Mouse (Mus musculus) liver, embryonic 14.5 days (tissue): ENCODE data around the gene Rab3il1.

ENCODE experiments used
- CTCF ChIP-seq: IDR thresholded peaks from 2 replicates; pipeline ENCODE4 v1.5.1; 2016; ENCODE audit warnings: antibody characterized with exemption, low read depth, control low read depth
- EP300 ChIP-seq: IDR thresholded peaks from 2 replicates; pipeline ENCODE4 v1.6.1; 2016; ENCODE audit warnings: antibody characterized with exemption, low read depth

DNA sequence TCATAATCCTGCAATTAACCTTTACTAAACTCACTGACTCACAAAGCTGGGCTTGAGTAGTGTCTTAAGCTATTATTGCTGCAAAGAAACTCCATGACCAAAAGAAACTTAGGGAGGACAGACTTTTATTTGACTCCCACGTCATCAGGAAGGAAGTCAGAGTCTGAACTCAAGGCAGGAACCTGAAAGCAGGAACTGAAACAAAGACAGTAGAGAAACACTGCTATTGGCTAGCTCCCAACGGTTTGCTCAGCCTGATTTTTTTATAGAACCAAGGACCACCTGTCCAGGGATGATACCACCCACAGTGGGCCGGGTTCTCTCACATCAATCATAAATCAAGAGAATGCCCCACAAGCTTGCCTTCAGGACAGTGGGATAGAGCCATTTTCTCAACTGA is 49.1 kb upstream of the Rab3il1 start:
- no peak for TF ChIP-seq CTCF
- TF ChIP-seq EP300: no peak
